Mouse (Mus musculus) liver, postnatal 0 days (tissue): Measurements from ENCODE around the gene Rpl10a. TPM values are rescaled to one million over a fixed set of nuclear protein-coding genes. Genes with fewer than 3 reads are reported as not detected.

Experiments used
- ATAC-seq: fragments of 200-750 bp; cut with Nextera tagmentation; 2 replicates; pipeline ENCODE4 v1.8.0; 2017; ENCODE audit warnings: mild to moderate bottlenecking, moderate library complexity
- DNase-seq: peaks from one replicate; pipeline ENCODE4 v3.0.0-alpha.2; 2016
- H3K27ac ChIP-seq: fragments of 300-500 bp; sonication (generic); 2 replicates; pipeline ENCODE4 v1.5.1; 2014; ENCODE audit warnings: antibody characterized with exemption, moderate library complexity, mild to moderate bottlenecking, low read depth
- H3K27me3 ChIP-seq: fragments of 300-500 bp; sonication (generic); 2 replicates; pipeline ENCODE4 v1.6.1; 2014; ENCODE audit warnings: low read length, control low read depth, mixed read lengths; ENCODE audit not compliant: insufficient read depth
- H3K36me3 ChIP-seq: fragments of 300-500 bp; sonication (generic); replicated peaks from 2 replicates; pipeline ENCODE4 v1.6.1; 2014; ENCODE audit warnings: mild to moderate bottlenecking, control low read depth, low read length, moderate library complexity, mixed read lengths; ENCODE audit not compliant: insufficient read depth
- H3K4me1 ChIP-seq: fragments of 300-500 bp; sonication (generic); 2 replicates; pipeline ENCODE4 v1.6.1; 2014; ENCODE audit warnings: antibody characterized with exemption, mild to moderate bottlenecking, control low read depth; ENCODE audit not compliant: insufficient read depth
- H3K4me2 ChIP-seq: fragments of 300-500 bp; sonication (generic); 2 replicates; pipeline ENCODE4 v1.6.1; 2014; ENCODE audit warnings: low read depth, mild to moderate bottlenecking, low read length, moderate library complexity, mixed read lengths
- H3K4me3 ChIP-seq: fragments of 300-500 bp; sonication (generic); 2 replicates; pipeline ENCODE4 v1.5.1; 2014; ENCODE audit warnings: low read depth, low read length
- H3K9ac ChIP-seq: fragments of 300-500 bp; sonication (generic); replicated peaks from 2 replicates; pipeline ENCODE4 v1.6.1; 2014; ENCODE audit warnings: mild to moderate bottlenecking, moderate library complexity
- H3K9me3 ChIP-seq: fragments of 300-500 bp; sonication (generic); 2 replicates; pipeline ENCODE4 v1.6.1; 2016; ENCODE audit warnings: mild to moderate bottlenecking, control low read depth, low read length, mixed read lengths
- CTCF ChIP-seq: sonication (generic); IDR thresholded peaks from 2 replicates; pipeline ENCODE4 v1.5.1; 2016; ENCODE audit warnings: antibody characterized with exemption, low read depth
- EP300 ChIP-seq: IDR thresholded peaks from 2 replicates; pipeline ENCODE4 v1.6.1; 2016; ENCODE audit warnings: antibody characterized with exemption, low read depth, mild to moderate bottlenecking
- WGBS: fragments of 180-500 bp; shearing (Covaris S2); extraction: QIAGEN DNeasy Blood & Tissue Kit; methylation state at CpG from one replicate; pipeline ENCODE4 v1.1.7; 2014; ENCODE audit not compliant: insufficient replicate concordance; 5-methylcytosine and 5-hydroxymethylcytosine counted together
- polyA plus RNA-seq: library from polyadenylated mRNA; unstranded; fragments of >200 nt; fragmentation: Nextera tagmentation; extraction: Ambion mirVana; gene quantifications from 2 replicates; pipeline ENCODE4 v1.2.1, GENCODE M21; 2015

The Rpl10a gene
- polyA plus RNA-seq, 1 experiment from 2014 or later: 296 TPM

- Histone ChIP-seq H3K27ac (no peak overlapping the region), H3K4me3 (no peak overlapping the region), H3K9ac (no peak overlapping the region), H3K9me3 (no peaks in the 10 kb centered on the region), H3K36me3 (peaks cover 18% of the 10 kb centered on the region), H3K4me2 (no peak overlapping the region), H3K4me1 (peaks cover 17% of the 10 kb centered on the region), H3K27me3 (no peaks in the 10 kb centered on the region)
- DNase-seq (no peak), ATAC-seq (no peak)
- TF ChIP-seq EP300: no peak
- TF ChIP-seq CTCF: 0 out of 2 replicates have a peak, but pooled peaks have one; percentile 21
- WGBS: 44% methylated on average over 13 of the region's 13 CpGs
These were observed 4.0 kb downstream of the Rpl10a start for GRCm38 (mm10) chr17:28332113-28332914.

DNA sequence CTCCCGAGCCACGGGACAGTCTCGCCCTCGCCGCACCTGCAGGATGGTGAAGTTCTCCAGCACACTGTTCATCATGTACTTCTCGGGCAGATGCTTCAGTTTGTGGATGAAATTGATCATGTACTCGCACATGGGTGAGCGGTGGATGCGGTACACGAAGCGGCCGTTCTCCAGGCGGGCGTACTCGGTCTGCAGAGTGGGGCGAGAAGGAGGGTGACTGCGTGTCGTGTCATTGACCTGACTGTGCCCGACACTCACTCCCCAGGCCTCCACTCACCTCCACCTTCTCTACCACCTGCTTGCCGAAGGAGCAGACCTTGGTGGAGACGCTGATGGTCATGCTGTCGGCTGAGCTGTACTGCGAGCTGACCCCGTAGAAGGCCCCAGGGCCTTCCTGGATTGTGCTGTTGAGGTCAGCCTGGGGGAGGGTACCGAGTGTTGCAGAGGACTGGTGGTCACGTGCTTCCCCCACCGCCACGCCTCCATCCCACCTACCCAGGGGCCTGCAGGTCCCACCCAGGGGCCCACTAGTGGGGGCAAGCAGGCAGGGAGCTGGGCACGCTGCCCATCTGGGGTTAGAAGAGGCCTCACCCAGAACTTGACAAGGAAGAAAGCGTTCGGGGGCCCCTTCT is 4.8 kb downstream of the Rpl10a start:
- 0 out of 2 replicates have a peak overlapping the region, but pooled peaks have one; percentile 18 for H3K4me2 ChIP-seq
- H3K27me3 ChIP-seq: no peaks in the 10 kb centered on the region
- peaks cover 10% of the 10 kb centered on the region for H3K4me1 ChIP-seq
- H3K9ac ChIP-seq: no peak overlapping the region
- no peak overlapping the region for H3K4me3 ChIP-seq
- H3K27ac ChIP-seq: no peak overlapping the region
- peaks cover 18% of the 10 kb centered on the region for H3K36me3 ChIP-seq
- 41% methylated on average over 31 of the region's 31 CpGs for WGBS
- DNase-seq: no peak
- ATAC-seq: no peak
- no peak for TF ChIP-seq EP300
- TF ChIP-seq CTCF: no peak
- H3K9me3 ChIP-seq: no peaks in the 10 kb centered on the region

DNA sequence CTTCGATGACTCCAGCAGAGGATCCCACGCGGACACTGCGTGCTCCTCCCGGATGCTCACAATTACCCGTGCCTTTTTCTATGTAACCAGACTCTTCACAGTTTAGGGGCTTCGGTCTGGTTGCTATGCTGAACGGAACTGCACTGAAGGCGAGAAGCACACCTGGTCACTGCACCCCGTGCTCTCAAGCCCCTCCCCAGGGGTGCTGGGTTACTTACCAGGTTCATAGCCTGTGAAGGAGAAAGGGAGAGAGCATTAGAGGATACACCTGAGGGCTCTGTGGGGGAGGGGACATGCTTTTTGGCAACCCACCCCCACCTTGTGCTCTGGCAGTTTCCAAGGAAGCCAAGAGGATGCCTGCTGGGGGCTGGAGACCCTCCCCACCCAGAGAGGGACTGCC is 7.0 kb downstream of the Rpl10a start:
- H3K4me2 ChIP-seq: no peak overlapping the region
- H3K4me3 ChIP-seq: no peak overlapping the region
- ATAC-seq (no peak), DNase-seq (no peak)
- H3K9me3 ChIP-seq: no peaks in the 10 kb centered on the region
- no peaks in the 10 kb centered on the region for H3K27me3 ChIP-seq
- no peak overlapping the region for H3K27ac ChIP-seq
- TF ChIP-seq EP300 (no peak), CTCF (no peak)
- WGBS: 77% methylated on average over 10 of the region's 10 CpGs
- H3K36me3 ChIP-seq: peaks cover 10% of the 10 kb centered on the region
- no peak overlapping the region for H3K9ac ChIP-seq
- H3K4me1 ChIP-seq: no peaks in the 10 kb centered on the region

DNA sequence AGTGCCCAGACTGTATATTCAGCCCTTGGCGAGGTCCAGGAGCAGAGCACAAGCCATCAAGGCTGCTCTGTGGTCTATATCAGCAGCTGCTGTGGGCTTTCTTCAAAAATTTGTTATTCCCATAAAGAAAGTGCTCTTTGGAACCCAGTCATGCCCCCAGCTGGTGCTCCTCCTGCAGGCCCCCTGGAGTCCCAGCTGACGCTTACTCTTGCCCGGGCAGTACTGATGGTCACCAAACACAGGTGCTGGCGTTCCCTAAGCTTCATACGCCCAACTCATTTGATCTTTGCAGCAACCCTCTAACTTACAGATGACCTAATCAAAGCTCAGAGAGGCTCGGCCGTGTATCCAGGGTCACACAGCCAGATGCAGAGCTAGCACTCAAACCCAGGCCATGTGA is 9.3 kb downstream of the Rpl10a start:
- peaks cover under 1% of the 10 kb centered on the region; the same call in 1 of the 2 replicates for H3K36me3 ChIP-seq
- no peak for TF ChIP-seq EP300
- no peak for TF ChIP-seq CTCF
- DNase-seq (no peak), ATAC-seq (no peak)
- no peaks in the 10 kb centered on the region for H3K27me3 ChIP-seq
- no peak overlapping the region for H3K4me2 ChIP-seq
- WGBS: 87% methylated on average over 7 of the region's 7 CpGs
- H3K27ac ChIP-seq: no peak overlapping the region
- no peak overlapping the region for H3K4me3 ChIP-seq
- no peaks in the 10 kb centered on the region for H3K9me3 ChIP-seq
- H3K9ac ChIP-seq: no peak overlapping the region
- peaks cover 11% of the 10 kb centered on the region for H3K4me1 ChIP-seq

GRCm38 (mm10) chr17:28340578-28340977 is 12.3 kb downstream of the Rpl10a start:
- Histone ChIP-seq H3K27me3 (0 out of 2 replicates have a peak, but pooled peaks cover 3% of the 10 kb centered on the region), H3K9me3 (no peaks in the 10 kb centered on the region), H3K4me1 (peaks cover 11% of the 10 kb centered on the region), H3K9ac (peak overlapping the region; percentile 46; the same call in 1 of the 2 replicates), H3K4me3 (no peak overlapping the region), H3K4me2 (peak overlapping the region; percentile 55), H3K36me3 (no peaks in the 10 kb centered on the region), H3K27ac (0 out of 2 replicates have a peak overlapping the region, but pooled peaks have one; percentile 16)
- ATAC-seq (peak; percentile 0; the same call in 1 of the 2 replicates), DNase-seq (no peak)
- WGBS: 62% methylated on average over 7 of the region's 7 CpGs
- TF ChIP-seq CTCF (no peak), EP300 (no peak)

GRCm38 (mm10) chr17:28341091-28341490 is 12.8 kb downstream of the Rpl10a start:
- H3K27me3 ChIP-seq: 0 out of 2 replicates have a peak, but pooled peaks cover 3% of the 10 kb centered on the region
- peak overlapping the region; percentile 46; the same call in 1 of the 2 replicates for H3K9ac ChIP-seq
- 0 out of 2 replicates have a peak overlapping the region, but pooled peaks have one; percentile 16 for H3K27ac ChIP-seq
- 0 out of 2 replicates have a peak overlapping the region, but pooled peaks have one; percentile 1 for H3K4me3 ChIP-seq
- TF ChIP-seq EP300 (no peak), CTCF (peak; percentile 8; the same call in 1 of the 2 replicates)
- peaks cover 11% of the 10 kb centered on the region for H3K4me1 ChIP-seq
- no peaks in the 10 kb centered on the region for H3K36me3 ChIP-seq
- H3K9me3 ChIP-seq: no peaks in the 10 kb centered on the region
- peak; percentile 90 for DNase-seq
- H3K4me2 ChIP-seq: peak overlapping the region; percentile 55
- ATAC-seq: peak; percentile 87
- 6% methylated on average over 26 of the region's 26 CpGs for WGBS
